Comparison of ENCODE assay signal across 9 mouse cellular contexts in the genomic region with DNA sequence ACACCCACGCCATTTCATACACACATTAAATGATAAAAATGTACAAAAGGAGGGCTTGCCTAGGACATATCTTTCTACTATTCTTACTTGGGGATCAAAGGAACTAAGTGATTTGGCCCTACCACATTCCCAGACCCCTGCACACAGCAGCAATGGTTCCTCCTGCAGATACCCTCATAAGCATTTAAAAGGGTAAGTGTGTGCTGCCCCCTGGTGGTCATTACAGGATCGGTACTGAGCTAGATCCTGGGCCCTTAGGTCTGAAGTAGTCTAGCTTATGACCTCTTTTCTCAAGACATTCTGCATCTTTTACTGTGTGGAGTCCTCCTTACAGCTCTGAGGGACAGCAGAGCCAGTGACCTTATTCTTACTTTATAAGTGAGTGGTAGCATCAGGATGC. TPM values are rescaled to one million over a fixed set of nuclear protein-coding genes. Genes with fewer than 3 reads are reported as not detected.
A peak's percentile ranks its signal among the peaks of the same experiment; 100 is the strongest.
DNase-seq lines count a peak whose midpoint lies in the region; ATAC-seq and TF ChIP-seq lines count a peak whose summit lies in the region.
"Had no signal": no experiment of that assay in that cellular context is flagged by ENCODE, and none has a peak within 500 bp of the region (broad histone marks: within the 10 kb centered on the region; RNA-seq: fewer than 3 reads in every experiment).

No protein-coding gene starts in this region.

- no peaks in the 10 kb centered on the region for H3K36me3 ChIP-seq in C2C12 (ENCODE audit: control insufficient read depth, insufficient read depth)
- no peaks in the 10 kb centered on the region for H3K36me3 ChIP-seq in liver, embryonic 12.5 days

- no peak overlapping the region for H3K4me2 ChIP-seq in liver, embryonic 12.5 days

- peak; percentile 87 for DNase-seq in R1 (ENCODE audit: low read depth, low spot score)
- peak; percentile 92 to 95 for DNase-seq in cerebellum, postnatal 10 days
- peak; percentile 59 for DNase-seq in gastrocnemius, adult 8-10 months (ENCODE audit: low spot score in 2 of 2)
- DNase-seq in kidney, postnatal 10 days = peak; percentile 84
- DNase-seq in retina, adult 2 months (ENCODE audit: low read depth, low spot score) = peak; percentile 62
- DNase-seq in thymus, postnatal 14 days = peak; percentile 78

- H3K4me3 ChIP-seq in C2C12 (ENCODE audit: insufficient read depth, poor library complexity, severe bottlenecking) = no peak overlapping the region
- H3K4me3 ChIP-seq in liver, embryonic 12.5 days = no peak overlapping the region

- H3K79me2 ChIP-seq in C2C12 (ENCODE audit: control insufficient read depth, insufficient read depth) = no peaks in the 10 kb centered on the region

- H3K9ac ChIP-seq in liver, embryonic 12.5 days = no peak overlapping the region

- 31% methylated on average over 2 of the region's 2 CpGs for WGBS in liver, embryonic 12.5 days (ENCODE audit: insufficient replicate concordance)

- no peak overlapping the region for H3K27ac ChIP-seq in liver, embryonic 12.5 days

- no peaks in the 10 kb centered on the region for H3K79me3 ChIP-seq in C2C12 (ENCODE audit: low read depth)

- 0 out of 2 replicates have a peak, but pooled peaks have one; percentile 47 for ATAC-seq in liver, embryonic 12.5 days

- peaks cover under 1% of the 10 kb centered on the region; the same call in 1 of the 2 replicates for H3K4me1 ChIP-seq in liver, embryonic 12.5 days

- no peak overlapping the region for H3ac ChIP-seq in C2C12 (ENCODE audit: control insufficient read depth, insufficient read length, low read depth)

- no peaks in the 10 kb centered on the region for H3K27me3 ChIP-seq in C2C12 (ENCODE audit: control insufficient read depth, insufficient read depth, insufficient read length)
- peaks cover 30% of the 10 kb centered on the region; the same call in 1 of the 2 replicates for H3K27me3 ChIP-seq in liver, embryonic 12.5 days (replicated peaks)

- TF ChIP-seq CTCF in C2C12 (IDR thresholded peaks at IDR 0.05; ENCODE audit: control insufficient read depth, insufficient read depth, insufficient read length) = peak; percentile 65

- no peaks in the 10 kb centered on the region for H3K9me3 ChIP-seq in liver, embryonic 12.5 days (replicated peaks)

TF ChIP-seq in C2C12, 6 proteins besides CTCF, POLR2A, EP300 and RAD21:
- TF ChIP-seq MYOG (IDR thresholded peaks at IDR 0.05; ENCODE audit: control insufficient read depth, extremely low read depth, insufficient read length) = no peak
- no peak for TF ChIP-seq FOSL1 (IDR thresholded peaks at IDR 0.05; ENCODE audit: insufficient read depth, low read length, poor library complexity, severe bottlenecking)
- TF ChIP-seq MAX (IDR thresholded peaks at IDR 0.05) = no peak

RNA-seq across cellular contexts. Expression of gene 4921536K21Rik, which starts 15.1 kb away (rescaled TPM):
- 0.89 TPM for polyA plus RNA-seq in C2C12 (2012; fragmentation: generic; extraction: Trizol)
- total RNA-seq in gastrocnemius, adult 8-10 months (2022) = under 1 TPM; 0.11 to 0.36 (median 0.15) TPM
- 0.05 TPM in 1 of 2 replicates, not detected in the other for polyA plus RNA-seq in liver, embryonic 12.5 days (2016; fragmentation: Nextera tagmentation; extraction: Ambion mirVana)
- polyA plus RNA-seq: heart, embryonic 14.5 days had no signal

RNA-seq across cellular contexts. Expression of gene Dusp18, which starts 15.2 kb away (rescaled TPM):
- polyA plus RNA-seq in C2C12 (2012; fragmentation: generic; extraction: Trizol) = 9.9 TPM
- 10 to 100 TPM in 3 of 4 experiments, 1 to 10 TPM in 1; 7.3 to 18.4 (median 14.0) TPM for total RNA-seq in gastrocnemius, adult 8-10 months (2022)
- polyA plus RNA-seq in liver, embryonic 12.5 days (2016; fragmentation: Nextera tagmentation; extraction: Ambion mirVana) = 0.80 and 0.95 TPM in 2 replicates

RNA-seq across cellular contexts. Expression of gene Osbp2, which starts 16.1 kb away (rescaled TPM):
- polyA plus RNA-seq in C2C12 (2012; fragmentation: generic; extraction: Trizol) = 2.1 TPM
- total RNA-seq in gastrocnemius, adult 8-10 months (2022) = 1 to 10 TPM in 2 of 4 experiments, under 1 TPM in 2; 0.75 to 1.6 (median 1.0) TPM
- polyA plus RNA-seq in liver, embryonic 12.5 days (2016; fragmentation: Nextera tagmentation; extraction: Ambion mirVana) = 0.15 and 0.20 TPM in 2 replicates

RNA-seq across cellular contexts. Expression of gene Slc35e4, which starts 34.6 kb away (rescaled TPM):
- polyA plus RNA-seq in C2C12 (2012; fragmentation: generic; extraction: Trizol) = 58.0 TPM
- 10 to 100 TPM; 19.5 to 24.6 (median 21.4) TPM for total RNA-seq in gastrocnemius, adult 8-10 months (2022)
- polyA plus RNA-seq in liver, embryonic 12.5 days (2016; fragmentation: Nextera tagmentation; extraction: Ambion mirVana) = 0.86 and 1.2 TPM in 2 replicates

RNA-seq across cellular contexts. Expression of gene Tcn2, which starts 52.1 kb away (rescaled TPM):
- polyA plus RNA-seq in C2C12 (2012; fragmentation: generic; extraction: Trizol) = 3.4 TPM
- total RNA-seq in gastrocnemius, adult 8-10 months (2022) = 10 to 100 TPM; 11.6 to 17.3 (median 13.2) TPM
- 14.0 and 14.5 TPM in 2 replicates for polyA plus RNA-seq in liver, embryonic 12.5 days (2016; fragmentation: Nextera tagmentation; extraction: Ambion mirVana)
